Mouse (Mus musculus) C2C12 (cell line): ENCODE results near the gene Crygn. TPM values are rescaled to one million over a fixed set of nuclear protein-coding genes. Genes with fewer than 3 reads are reported as not detected.

Source experiments
- H3K27me3 ChIP-seq: one replicate; pipeline ENCODE4 v1.6.1; 2011; ENCODE audit not compliant: control insufficient read depth, insufficient read depth, insufficient read length
- H3K36me3 ChIP-seq: one replicate; pipeline ENCODE4 v1.6.1; 2011; ENCODE audit not compliant: control insufficient read depth, insufficient read depth
- H3K4me3 ChIP-seq: one replicate; pipeline ENCODE4 v1.5.1; 2011; ENCODE audit warnings: mild to moderate bottlenecking, control low read depth; ENCODE audit not compliant: poor library complexity, insufficient read depth, severe bottlenecking
- H3K79me2 ChIP-seq: one replicate; pipeline ENCODE4 v1.6.1; 2011; ENCODE audit not compliant: control insufficient read depth, insufficient read depth
- H3K79me3 ChIP-seq: one replicate; pipeline ENCODE4 v1.6.1; 2011; ENCODE audit warnings: low read depth, control low read depth
- H3ac ChIP-seq: one replicate; pipeline ENCODE3; 2011; ENCODE audit warnings: low read depth; ENCODE audit not compliant: control insufficient read depth, insufficient read length
- CEBPB ChIP-seq: IDR thresholded peaks from one replicate; pipeline ENCODE4 v1.6.1; 2011; ENCODE audit warnings: low read depth, mild to moderate bottlenecking, control low read depth, moderate library complexity
- CTCF ChIP-seq: IDR thresholded peaks from one replicate; pipeline ENCODE4 v1.5.1; 2011; ENCODE audit not compliant: control insufficient read depth, insufficient read depth, insufficient read length
- FOSL1 ChIP-seq: IDR thresholded peaks from one replicate; pipeline ENCODE4 v1.8.0; 2011; ENCODE audit warnings: mild to moderate bottlenecking, low read length; ENCODE audit not compliant: poor library complexity, insufficient read depth, severe bottlenecking
- MAX ChIP-seq: IDR thresholded peaks from one replicate; pipeline ENCODE4 v1.6.1; 2011; ENCODE audit warnings: mild to moderate bottlenecking, control low read depth
- MYOD1 ChIP-seq: IDR thresholded peaks from one replicate; pipeline ENCODE4 v1.6.1; 2011; ENCODE audit warnings: low read depth; ENCODE audit not compliant: control insufficient read depth, insufficient read length
- MYOG ChIP-seq: IDR thresholded peaks from one replicate; pipeline ENCODE4 v1.6.1; 2011; ENCODE audit not compliant: control insufficient read depth, insufficient read length; ENCODE audit errors: extremely low read depth
- USF1 ChIP-seq: IDR thresholded peaks from one replicate; pipeline ENCODE4 v1.6.1; 2011; ENCODE audit warnings: low read depth, mild to moderate bottlenecking, control low read depth, moderate library complexity
- long read RNA-seq, 2 experiments: library from polyadenylated mRNA; unstranded; transcript quantifications; one replicate each; pipeline ENCODE4 v2.0.0; 2019 to 2020
- polyA plus RNA-seq: library from polyadenylated mRNA; unstranded; fragments of >200 nt; fragmentation: generic; extraction: Trizol; gene quantifications from one replicate; pipeline ENCODE4 v1.2.1, GENCODE M21; 2012; ENCODE audit warnings: missing spikeins

The Crygn gene
- not detected for polyA plus RNA-seq
- long read RNA-seq, experiment 1 = 0 reads
- long read RNA-seq, experiment 2 = 0 reads

GRCm38 (mm10) chr5:24757816-24758215 lies at the start of gene Crygn:
Gene Crygn (minus strand): TSS chr5:24758008.
- Histone ChIP-seq H3K4me3 (no peak within 1 kb of the TSS), H3K27me3 (no peaks in the 10 kb centered on the region), H3K36me3 (no peaks in the 10 kb centered on the region), H3K79me3 (no peaks in the 10 kb centered on the region), H3K79me2 (no peaks in the 10 kb centered on the region), H3ac (no peak within 1 kb of the TSS)
- TF ChIP-seq CEBPB (no peak), FOSL1 (no peak), MAX (no peak), MYOG (no peak), MYOD1 (no peak), CTCF (no peak), USF1 (no peak)

GRCm38 (mm10) chr5:24805222-24805621 lies 47.4 kb upstream of the Crygn start:
- H3K79me2 ChIP-seq = no peaks in the 10 kb centered on the region
- peaks cover 56% of the 10 kb centered on the region for H3K36me3 ChIP-seq
- no peak overlapping the region for H3K4me3 ChIP-seq
- H3K79me3 ChIP-seq = no peaks in the 10 kb centered on the region
- no peaks in the 10 kb centered on the region for H3K27me3 ChIP-seq
- TF ChIP-seq CTCF (no peak), CEBPB (no peak), MAX (no peak), MYOG (no peak)
- no peak overlapping the region for H3ac ChIP-seq

- Histone ChIP-seq H3K79me2 (no peaks in the 10 kb centered on the region), H3K79me3 (no peaks in the 10 kb centered on the region), H3ac (no peak overlapping the region), H3K27me3 (no peaks in the 10 kb centered on the region), H3K4me3 (no peak overlapping the region), H3K36me3 (peaks cover 56% of the 10 kb centered on the region)
- TF ChIP-seq MAX (no peak), FOSL1 (no peak), CEBPB (no peak), USF1 (no peak), CTCF (no peak), MYOD1 (no peak), MYOG (no peak)
Measured at GRCm38 (mm10) chr5:24804661-24805060, 46.9 kb upstream of the Crygn start.

- Histone ChIP-seq H3K4me3 (no peak overlapping the region), H3K79me3 (no peaks in the 10 kb centered on the region), H3K36me3 (peaks cover 34% of the 10 kb centered on the region), H3ac (no peak overlapping the region), H3K27me3 (no peaks in the 10 kb centered on the region), H3K79me2 (no peaks in the 10 kb centered on the region)
- TF ChIP-seq USF1 = no peak
- TF ChIP-seq MYOG = no peak
- no peak for TF ChIP-seq FOSL1
- no peak for TF ChIP-seq MAX
- TF ChIP-seq CTCF = no peak
Measured at GRCm38 (mm10) chr5:24801841-24802624, 44.2 kb upstream of the Crygn start.

- Histone ChIP-seq H3K79me3 (no peaks in the 10 kb centered on the region), H3K79me2 (no peaks in the 10 kb centered on the region), H3K4me3 (no peak overlapping the region), H3ac (no peak overlapping the region), H3K27me3 (no peaks in the 10 kb centered on the region), H3K36me3 (peaks cover 23% of the 10 kb centered on the region)
- no peak for TF ChIP-seq USF1
- no peak for TF ChIP-seq MYOG
- no peak for TF ChIP-seq MYOD1
- TF ChIP-seq CTCF = no peak
- no peak for TF ChIP-seq MAX
- no peak for TF ChIP-seq CEBPB
- TF ChIP-seq FOSL1 = no peak
Measured at GRCm38 (mm10) chr5:24800416-24800815, 42.6 kb upstream of the Crygn start.

GRCm38 (mm10) chr5:24798639-24799038 lies 40.8 kb upstream of the Crygn start:
- TF ChIP-seq MYOG (no peak), MYOD1 (no peak), CEBPB (no peak), FOSL1 (no peak), USF1 (no peak), MAX (no peak), CTCF (no peak)
- H3K79me2 ChIP-seq = no peaks in the 10 kb centered on the region

More at GRCm38 (mm10) chr5:24798639-24799038, 40.8 kb upstream of the Crygn start:
- no peak overlapping the region for H3ac ChIP-seq
- peaks cover 8% of the 10 kb centered on the region for H3K36me3 ChIP-seq
- H3K27me3 ChIP-seq = no peaks in the 10 kb centered on the region
- no peak overlapping the region for H3K4me3 ChIP-seq
- no peaks in the 10 kb centered on the region for H3K79me3 ChIP-seq
